Mouse (Mus musculus): ENCODE data around the gene Lrrc74a. TPM values are rescaled to one million over a fixed set of nuclear protein-coding genes. Genes with fewer than 3 reads are reported as not detected.
A peak's percentile ranks its signal among the peaks of the same experiment; 100 is the strongest.

Lrrc74a gene
- polyA plus RNA-seq, 1 experiment from 2014 or later, result not detected

DNA sequence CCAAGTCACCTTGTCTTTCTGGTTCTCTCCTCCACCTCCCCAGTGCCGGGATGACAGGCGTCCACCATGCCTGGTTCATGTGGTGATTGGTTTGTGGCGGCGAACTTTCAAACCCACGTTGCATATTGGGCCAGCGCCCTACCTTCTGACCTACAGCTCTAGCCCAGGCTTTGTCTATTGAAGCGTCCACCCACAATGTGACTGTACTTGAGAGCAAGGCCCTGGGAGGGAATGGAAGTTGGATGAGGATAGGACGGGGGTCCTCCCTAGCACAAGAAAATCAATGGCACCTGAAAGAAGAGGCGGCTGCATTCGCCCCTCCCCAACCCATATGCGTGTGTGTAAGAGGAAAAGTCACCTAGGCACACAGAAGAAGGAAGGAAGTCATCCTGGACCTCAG lies 60.2 kb downstream of the Lrrc74a start:
- 94% methylated on average over 11 of the region's 11 CpGs for WGBS
- Histone ChIP-seq H3K4me1 (peaks cover 33% of the 10 kb centered on the region), H3K27ac (no peak overlapping the region), H3K9me3 (no peaks in the 10 kb centered on the region), H3K9ac (no peak overlapping the region), H3K36me3 (replicated peaks) (no peaks in the 10 kb centered on the region), H3K4me2 (no peak overlapping the region), H3K27me3 (replicated peaks) (no peaks in the 10 kb centered on the region), H3K4me3 (no peak overlapping the region)
- ATAC-seq (replicated peaks), result no peak

DNA sequence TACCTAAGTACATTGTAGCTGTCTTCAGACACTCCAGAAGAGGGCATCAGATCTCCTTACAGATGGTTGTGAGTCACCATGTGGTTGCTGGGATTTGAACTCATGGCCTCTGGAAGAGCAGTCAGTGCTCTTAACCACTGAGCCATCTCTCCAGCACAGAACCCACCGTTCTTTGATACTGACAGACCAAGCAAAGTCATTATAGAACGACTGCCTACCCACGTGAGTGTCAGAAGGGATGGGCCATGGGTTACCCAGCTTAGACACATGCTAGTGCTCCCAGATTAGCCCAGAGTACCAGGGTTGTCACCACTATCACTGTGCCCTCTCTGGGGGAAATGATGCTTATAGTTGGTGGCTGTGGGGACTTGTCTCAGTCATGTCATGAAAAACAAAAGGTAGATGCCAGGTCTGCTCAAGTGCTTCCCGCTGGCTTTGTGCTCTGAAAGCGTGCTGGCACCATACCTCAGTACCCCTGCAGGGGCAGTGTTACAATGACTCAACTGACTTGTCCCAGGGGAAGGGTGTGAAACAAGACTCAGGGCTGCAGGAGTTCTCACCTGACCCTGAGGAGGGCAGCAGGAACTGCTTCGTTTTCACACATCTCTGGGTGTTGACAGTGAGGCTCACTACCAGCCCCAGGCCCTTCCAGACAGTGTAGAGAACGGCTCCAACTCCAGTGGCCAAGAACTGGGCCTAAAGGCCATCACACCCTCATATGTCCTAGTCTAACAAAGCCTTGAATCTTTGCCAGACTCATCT lies 61.1 kb downstream of the Lrrc74a start:
- Histone ChIP-seq H3K27ac (peak overlapping the region; percentile 18), H3K9ac (no peak overlapping the region)

DNA sequence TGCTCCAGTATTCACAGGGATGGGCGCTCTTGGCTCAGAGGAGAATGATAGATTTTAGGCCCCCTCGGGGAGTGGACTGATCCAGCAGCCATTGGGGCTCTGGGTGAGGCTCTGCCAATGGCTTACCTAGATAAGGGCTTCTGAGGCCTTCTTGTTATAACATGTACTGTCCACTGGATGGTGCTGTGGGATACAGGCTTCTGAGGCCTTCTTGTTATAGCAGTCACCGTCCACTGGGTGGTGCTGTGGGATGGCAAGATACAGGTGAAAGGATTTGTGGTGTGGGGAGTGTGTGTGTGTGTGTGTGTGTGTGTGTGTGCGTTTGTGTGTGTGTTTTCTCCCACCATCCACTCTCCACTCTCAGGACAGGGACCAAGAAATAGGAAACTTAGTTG lies 61.7 kb downstream of the Lrrc74a start:
- Histone ChIP-seq H3K9me3 (no peaks in the 10 kb centered on the region), H3K4me1 (peaks cover 35% of the 10 kb centered on the region), H3K27me3 (replicated peaks) (no peaks in the 10 kb centered on the region), H3K9ac (no peak overlapping the region), H3K27ac (peak overlapping the region; percentile 18), H3K36me3 (replicated peaks) (no peaks in the 10 kb centered on the region), H3K4me3 (no peak overlapping the region), H3K4me2 (no peak overlapping the region)
- peak; percentile 62 for ATAC-seq (replicated peaks)
- WGBS, result 2% methylated on average over 4 of the region's 4 CpGs

More for the DNA sequence above, 61.1 kb downstream of the Lrrc74a start:
- 52% methylated on average over 7 of the region's 7 CpGs for WGBS
- H3K27me3 ChIP-seq (replicated peaks), result no peaks in the 10 kb centered on the region
- H3K4me2 ChIP-seq, result no peak overlapping the region
- peak; percentile 50 for ATAC-seq (replicated peaks)
- no peak overlapping the region for H3K4me3 ChIP-seq
- peaks cover 35% of the 10 kb centered on the region for H3K4me1 ChIP-seq
- H3K36me3 ChIP-seq (replicated peaks), result no peaks in the 10 kb centered on the region
- no peaks in the 10 kb centered on the region for H3K9me3 ChIP-seq

DNA sequence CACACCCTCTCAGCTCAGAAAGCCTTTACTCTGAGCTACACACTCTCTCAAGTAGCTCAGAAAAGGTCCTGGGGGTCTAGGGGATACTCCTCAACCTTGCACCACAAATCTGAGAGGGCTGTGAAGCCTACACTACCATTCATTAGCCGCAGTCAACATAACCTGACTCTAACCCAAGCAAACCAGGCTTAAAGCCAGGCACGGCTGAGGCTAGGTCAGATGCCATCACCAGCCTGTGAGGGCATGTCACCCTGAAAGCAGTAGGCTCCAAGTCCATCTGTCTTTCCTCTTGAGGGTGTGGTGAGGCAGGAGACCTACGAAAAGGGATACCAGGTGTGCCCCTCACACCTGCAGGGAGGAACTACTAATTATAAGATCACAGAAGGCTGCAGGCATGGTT lies 62.2 kb downstream of the Lrrc74a start:
- Histone ChIP-seq H3K4me2 (no peak overlapping the region), H3K9ac (no peak overlapping the region), H3K4me1 (peaks cover 37% of the 10 kb centered on the region), H3K9me3 (no peaks in the 10 kb centered on the region), H3K27ac (peak overlapping the region; percentile 60; the same call in 1 of the 2 replicates), H3K27me3 (replicated peaks) (no peaks in the 10 kb centered on the region), H3K4me3 (no peak overlapping the region), H3K36me3 (replicated peaks) (no peaks in the 10 kb centered on the region)
- WGBS, result 70% methylated on average over 3 of the region's 3 CpGs
- 0 out of 2 replicates have a peak, but pooled peaks have one; percentile 1 for ATAC-seq (replicated peaks)

DNA sequence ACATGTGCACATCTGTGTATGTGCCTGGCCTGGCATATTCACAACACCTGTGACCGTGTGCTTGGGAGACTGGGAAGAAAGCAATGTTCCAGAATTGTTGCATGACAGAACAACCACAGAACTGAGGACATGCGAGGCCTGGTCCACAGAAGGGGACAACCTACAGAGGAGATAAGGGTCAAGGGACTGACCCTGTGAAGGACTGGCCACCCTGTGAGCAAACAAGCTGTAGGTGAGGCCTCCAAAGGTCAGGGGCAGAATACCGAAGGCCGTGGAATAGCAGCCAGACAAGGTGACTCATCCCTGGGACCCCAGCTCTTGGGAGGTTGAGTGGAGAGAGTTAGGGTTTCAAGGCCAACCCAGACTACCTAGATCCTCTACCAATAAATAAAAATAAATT lies 63.6 kb downstream of the Lrrc74a start:
- H3K4me1 ChIP-seq, result peaks cover 51% of the 10 kb centered on the region
- no peak overlapping the region for H3K4me3 ChIP-seq
- no peaks in the 10 kb centered on the region for H3K27me3 ChIP-seq (replicated peaks)
- no peak overlapping the region for H3K9ac ChIP-seq
- WGBS, result 91% methylated on average over 4 of the region's 4 CpGs
- no peak overlapping the region for H3K27ac ChIP-seq
- no peak overlapping the region for H3K4me2 ChIP-seq
- no peak for ATAC-seq (replicated peaks)
- no peaks in the 10 kb centered on the region for H3K36me3 ChIP-seq (replicated peaks)
- no peaks in the 10 kb centered on the region for H3K9me3 ChIP-seq

DNA sequence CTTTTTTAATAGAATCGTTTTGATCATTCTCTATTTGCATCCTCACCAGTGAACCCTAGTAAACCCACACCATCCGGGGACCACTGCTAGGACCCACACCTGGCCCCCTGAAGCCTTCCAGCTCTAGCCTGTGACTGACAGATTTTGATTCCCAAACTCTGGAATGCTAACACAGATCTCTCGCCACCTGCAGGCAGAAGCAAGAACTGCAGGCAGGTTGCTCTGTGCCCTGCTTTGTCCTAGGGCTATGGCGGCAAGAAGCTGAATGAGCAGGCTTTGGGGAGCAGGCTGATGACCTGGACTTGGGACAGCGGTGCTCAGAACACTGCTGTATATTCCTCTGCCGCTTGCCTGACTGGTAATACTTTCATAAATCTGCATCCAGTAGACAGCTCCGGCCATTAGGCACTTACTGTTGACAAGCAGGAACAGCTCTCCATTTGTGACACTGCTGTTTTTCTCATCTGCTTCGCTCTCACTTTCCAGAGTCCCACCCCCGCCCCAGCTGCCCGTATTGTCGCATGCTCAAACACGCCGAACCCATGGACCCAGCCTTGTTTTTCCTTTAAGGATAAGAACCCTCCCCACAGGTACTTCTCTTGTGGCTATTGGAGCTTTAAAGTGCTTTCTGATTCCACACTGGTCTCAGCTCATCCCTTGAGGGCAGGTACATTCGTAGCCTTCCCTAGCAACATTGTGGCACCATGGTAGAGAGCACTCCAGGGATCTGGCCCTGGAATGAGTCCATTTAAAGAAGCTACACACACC lies 64.8 kb downstream of the Lrrc74a start:
- ATAC-seq (replicated peaks), result no peak
- Histone ChIP-seq H3K36me3 (replicated peaks) (no peaks in the 10 kb centered on the region), H3K9ac (peak overlapping the region; percentile 36; the same call in 1 of the 2 replicates), H3K4me3 (no peak overlapping the region), H3K4me2 (peak overlapping the region; percentile 25; the same call in 1 of the 2 replicates), H3K9me3 (no peaks in the 10 kb centered on the region), H3K27me3 (replicated peaks) (no peaks in the 10 kb centered on the region), H3K4me1 (peaks cover 63% of the 10 kb centered on the region), H3K27ac (peak overlapping the region; percentile 96)
- 10% methylated on average over 14 of the region's 14 CpGs for WGBS

DNA sequence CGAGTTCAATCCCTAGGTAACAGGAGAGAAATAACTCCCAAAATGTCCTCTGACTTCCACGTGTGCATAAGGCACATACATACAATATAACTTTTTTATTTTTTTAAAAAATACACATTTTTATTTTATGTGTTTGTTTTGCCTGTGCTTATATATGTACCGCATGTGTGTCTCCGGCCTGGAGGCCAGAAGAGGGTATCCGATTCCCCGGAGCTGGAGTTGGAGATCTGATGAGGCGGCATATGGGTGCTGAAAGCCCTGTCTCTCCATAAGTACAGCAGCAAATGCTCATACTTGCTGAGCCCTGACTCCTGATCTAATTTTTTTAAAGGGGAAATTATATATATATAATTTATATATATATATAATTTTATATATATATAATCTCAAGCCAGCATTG lies 65.6 kb downstream of the Lrrc74a start:
- H3K9me3 ChIP-seq, result no peaks in the 10 kb centered on the region
- 84% methylated on average over 7 of the region's 7 CpGs for WGBS
- no peaks in the 10 kb centered on the region for H3K36me3 ChIP-seq (replicated peaks)
- no peaks in the 10 kb centered on the region for H3K27me3 ChIP-seq (replicated peaks)
- peaks cover 71% of the 10 kb centered on the region for H3K4me1 ChIP-seq
- ATAC-seq (replicated peaks), result no peak
- H3K4me2 ChIP-seq, result no peak overlapping the region
- no peak overlapping the region for H3K4me3 ChIP-seq
- H3K9ac ChIP-seq, result 0 out of 2 replicates have a peak overlapping the region, but pooled peaks have one; percentile 16
- peak overlapping the region; percentile 96; the same call in 1 of the 2 replicates for H3K27ac ChIP-seq

DNA sequence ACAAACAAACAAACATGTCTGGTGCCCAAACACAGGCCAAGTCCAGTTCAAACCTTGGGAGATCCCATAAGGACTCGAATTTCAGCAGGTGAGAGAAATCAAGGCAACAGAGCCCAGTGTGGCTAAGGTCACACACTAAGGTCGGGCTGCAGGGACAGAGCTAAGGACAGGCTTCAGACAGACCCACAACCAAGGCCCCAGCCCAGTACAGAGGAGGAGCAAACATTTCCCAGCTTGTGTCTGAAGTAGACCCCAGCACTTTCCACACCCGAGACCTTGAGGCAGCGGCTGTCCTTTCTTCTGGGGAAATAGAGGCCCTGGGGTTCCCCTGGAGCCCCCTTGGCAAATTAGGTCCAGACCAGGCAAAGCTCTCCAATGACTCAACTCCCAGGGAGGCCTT lies 66.2 kb downstream of the Lrrc74a start:
- ATAC-seq (replicated peaks), result no peak
- 19% methylated on average over 4 of the region's 4 CpGs for WGBS
- H3K4me1 ChIP-seq, result peaks cover 77% of the 10 kb centered on the region
- H3K9ac ChIP-seq, result 0 out of 2 replicates have a peak overlapping the region, but pooled peaks have one; percentile 16
- peak overlapping the region; percentile 96 for H3K27ac ChIP-seq
- H3K4me2 ChIP-seq, result 0 out of 2 replicates have a peak overlapping the region, but pooled peaks have one; percentile 37
- H3K4me3 ChIP-seq, result no peak overlapping the region
- no peaks in the 10 kb centered on the region for H3K9me3 ChIP-seq
- H3K36me3 ChIP-seq (replicated peaks), result no peaks in the 10 kb centered on the region
- H3K27me3 ChIP-seq (replicated peaks), result no peaks in the 10 kb centered on the region

DNA sequence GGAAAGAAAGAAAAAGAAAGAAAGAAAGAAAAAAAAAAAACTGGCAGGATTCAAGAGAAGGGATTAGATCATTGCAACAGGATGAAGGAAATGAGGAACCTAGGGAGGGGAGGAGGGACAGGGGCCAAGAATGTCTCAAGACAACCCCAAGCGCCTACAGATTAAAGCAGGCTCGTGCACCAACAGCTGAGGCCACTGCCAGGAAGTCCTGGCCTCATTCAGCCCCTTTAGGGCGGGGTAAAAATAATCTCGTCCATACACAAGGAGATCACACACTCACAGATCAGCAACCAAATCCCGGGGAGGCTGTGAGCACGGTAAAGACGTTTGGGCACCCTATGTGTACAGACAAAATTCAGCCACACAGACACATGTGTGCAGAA lies 66.6 kb downstream of the Lrrc74a start:
- ATAC-seq (replicated peaks), result peak; percentile 17
- Histone ChIP-seq H3K27ac (peak overlapping the region; percentile 96), H3K4me1 (peaks cover 78% of the 10 kb centered on the region), H3K9me3 (no peaks in the 10 kb centered on the region), H3K4me3 (no peak overlapping the region), H3K9ac (peak overlapping the region; percentile 43; the same call in 1 of the 2 replicates), H3K36me3 (replicated peaks) (no peaks in the 10 kb centered on the region), H3K4me2 (peak overlapping the region; percentile 37), H3K27me3 (replicated peaks) (no peaks in the 10 kb centered on the region)
- WGBS, result 0% methylated on average over 7 of the region's 7 CpGs

DNA sequence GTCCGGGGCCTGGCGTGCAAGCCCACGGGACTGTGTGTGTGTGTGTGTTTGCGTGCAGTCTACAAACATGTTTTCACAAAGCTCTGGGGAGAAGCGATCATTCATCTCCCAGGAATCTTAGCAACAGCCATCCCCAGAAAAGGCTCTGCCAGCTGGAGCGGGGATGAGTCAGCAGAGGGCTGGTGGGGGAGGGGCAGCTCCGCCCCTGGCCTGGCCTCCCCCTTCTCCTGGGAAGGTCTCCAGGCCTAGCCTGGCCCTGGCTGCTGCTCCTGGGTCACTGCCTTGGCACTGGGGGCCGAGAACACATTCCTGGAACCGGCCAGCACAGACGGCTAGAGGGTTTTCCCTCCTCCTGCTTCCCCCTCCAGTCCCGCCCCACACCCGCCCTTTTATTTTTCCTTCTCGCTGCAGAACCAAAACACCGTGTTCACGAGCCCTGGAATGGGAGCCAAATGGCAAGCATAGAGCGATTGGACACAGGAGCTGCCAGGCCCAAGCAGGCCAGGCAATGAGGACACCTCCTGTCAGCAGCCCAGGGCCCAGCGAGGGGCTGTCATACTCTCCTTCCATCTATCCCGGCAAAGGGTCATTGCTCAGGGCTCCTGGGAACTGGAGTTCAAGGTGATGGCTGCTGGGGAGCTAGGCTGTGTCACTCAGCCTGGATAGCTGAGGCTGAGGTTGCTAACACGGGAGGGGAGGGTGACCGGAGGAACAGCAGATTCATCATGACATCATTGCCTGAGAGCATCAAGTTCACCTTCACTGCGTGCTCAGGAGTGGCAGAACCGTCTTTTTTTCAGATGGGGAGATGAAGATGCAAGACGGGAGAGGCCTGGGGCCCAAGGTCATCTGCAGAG lies 67.2 kb downstream of the Lrrc74a start:
- peak; percentile 62 for ATAC-seq (replicated peaks)
- H3K36me3 ChIP-seq (replicated peaks), result no peaks in the 10 kb centered on the region
- no peaks in the 10 kb centered on the region for H3K9me3 ChIP-seq
- 1% methylated on average over 23 of the region's 23 CpGs for WGBS
- peak overlapping the region; percentile 43 for H3K9ac ChIP-seq
- no peaks in the 10 kb centered on the region for H3K27me3 ChIP-seq (replicated peaks)
- H3K27ac ChIP-seq, result peak overlapping the region; percentile 96
- peak overlapping the region; percentile 37 for H3K4me2 ChIP-seq
- H3K4me1 ChIP-seq, result peaks cover 80% of the 10 kb centered on the region
- no peak overlapping the region for H3K4me3 ChIP-seq

DNA sequence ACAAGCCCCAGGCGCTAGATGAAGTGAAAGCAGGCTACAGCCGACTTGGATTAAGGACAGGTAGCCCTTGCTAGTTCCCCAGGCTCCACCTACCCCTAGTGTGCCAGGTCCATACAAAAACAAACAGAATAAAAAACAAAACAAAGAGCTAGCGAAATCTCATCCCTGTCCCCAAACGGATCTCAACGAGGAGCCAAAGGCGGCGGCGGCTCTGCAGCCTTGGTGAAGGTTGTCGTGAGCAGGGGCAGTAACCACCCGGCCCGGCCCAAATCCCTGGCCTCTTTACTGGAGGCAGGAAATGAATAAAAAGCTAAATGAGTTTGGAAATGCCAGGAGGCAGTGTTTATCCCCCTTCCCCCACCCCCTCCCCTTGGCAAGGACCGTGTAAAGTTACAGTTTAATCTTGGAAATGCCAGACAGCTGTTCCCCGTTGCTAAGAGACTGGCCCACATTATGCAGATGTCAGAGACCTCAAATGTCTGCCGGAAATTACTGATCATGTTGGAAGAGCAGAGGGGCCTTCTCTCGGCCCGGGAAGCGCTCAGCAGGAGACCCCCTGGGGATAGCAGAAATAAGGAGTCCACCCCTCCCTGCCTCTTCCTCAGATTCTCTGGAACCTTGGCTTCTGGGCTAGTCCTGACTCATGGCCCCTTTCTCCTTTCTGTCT lies 68.0 kb downstream of the Lrrc74a start:
- no peaks in the 10 kb centered on the region for H3K9me3 ChIP-seq
- H3K36me3 ChIP-seq (replicated peaks), result no peaks in the 10 kb centered on the region
- WGBS, result under 1% methylated on average over 17 of the region's 17 CpGs
- H3K27me3 ChIP-seq (replicated peaks), result no peaks in the 10 kb centered on the region
- peak overlapping the region; percentile 37 for H3K4me2 ChIP-seq
- H3K27ac ChIP-seq, result peak overlapping the region; percentile 96
- H3K9ac ChIP-seq, result peak overlapping the region; percentile 43; the same call in 1 of the 2 replicates
- no peak overlapping the region for H3K4me3 ChIP-seq
- ATAC-seq (replicated peaks), result peak; percentile 26; the same call in 1 of the 2 replicates
- H3K4me1 ChIP-seq, result peaks cover 86% of the 10 kb centered on the region
